Mouse (Mus musculus) spleen, adult 18-20 months (tissue): ENCODE data around the gene Tenm4.
A peak's percentile ranks its signal among the peaks of the same experiment; 100 is the strongest.

ENCODE experiments used
- DNase-seq, 2 experiments: peaks; one replicate each; pipeline ENCODE4 v3.0.0; 2022; ENCODE audit warnings: mixed read lengths in 2 of 2

The Tenm4 gene

DNA sequence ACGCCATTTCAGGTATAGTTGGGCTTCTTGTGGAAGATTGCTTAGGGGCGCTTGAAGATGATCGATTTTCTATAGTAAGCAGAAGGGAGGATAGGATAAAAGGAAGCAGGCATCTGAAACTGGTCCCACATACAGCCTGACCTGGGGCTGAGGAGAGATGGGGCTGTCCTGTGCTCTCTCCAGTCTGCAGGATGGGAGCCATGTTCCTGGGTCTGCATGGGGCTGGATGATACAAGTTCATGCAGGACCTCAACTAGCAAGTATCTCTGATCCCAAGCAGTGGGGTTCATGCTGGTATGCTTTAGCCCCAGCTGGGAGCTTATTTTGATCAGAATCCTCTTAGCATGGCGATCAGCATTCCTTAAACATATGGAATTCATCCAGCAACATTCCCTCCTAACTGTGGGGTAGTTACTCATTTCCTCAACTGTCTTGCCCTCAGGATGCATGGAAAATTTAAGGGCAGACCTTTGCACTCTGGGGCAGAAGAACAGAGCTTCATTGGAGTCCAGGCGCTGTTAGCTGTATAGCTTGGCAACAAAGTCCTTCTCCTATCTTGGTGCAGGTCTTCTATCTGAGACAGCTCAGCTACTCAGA lies 361.9 kb downstream of the Tenm4 start:
- no peak for DNase-seq

DNA sequence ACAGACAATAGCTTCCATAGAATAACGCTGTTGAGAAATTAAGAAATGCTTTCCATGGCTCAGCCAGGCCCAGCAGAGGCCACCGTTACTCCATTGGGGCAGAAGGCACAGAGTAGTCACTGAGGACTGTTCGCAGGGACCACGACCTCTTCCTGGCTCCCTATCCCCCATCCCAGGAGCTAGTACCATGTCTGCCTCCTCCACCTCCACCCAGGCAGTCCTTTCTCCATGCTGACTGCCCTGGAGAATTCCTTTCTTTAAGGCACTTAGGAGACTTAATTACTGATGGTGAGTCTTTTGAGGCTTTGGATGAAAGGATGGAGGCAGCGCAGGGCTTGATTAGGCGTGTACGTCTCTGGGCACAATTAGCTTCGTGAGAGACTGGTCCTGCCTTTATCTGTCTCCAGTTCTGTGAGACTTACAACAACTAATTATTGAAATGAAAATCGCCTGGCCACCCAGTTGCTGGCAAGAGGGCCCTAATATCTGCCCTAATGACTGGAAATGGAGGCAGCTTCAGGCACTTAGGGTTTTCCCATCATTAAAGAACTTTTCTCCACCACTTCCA lies 365.4 kb downstream of the Tenm4 start:
- DNase-seq, result no peak

DNA sequence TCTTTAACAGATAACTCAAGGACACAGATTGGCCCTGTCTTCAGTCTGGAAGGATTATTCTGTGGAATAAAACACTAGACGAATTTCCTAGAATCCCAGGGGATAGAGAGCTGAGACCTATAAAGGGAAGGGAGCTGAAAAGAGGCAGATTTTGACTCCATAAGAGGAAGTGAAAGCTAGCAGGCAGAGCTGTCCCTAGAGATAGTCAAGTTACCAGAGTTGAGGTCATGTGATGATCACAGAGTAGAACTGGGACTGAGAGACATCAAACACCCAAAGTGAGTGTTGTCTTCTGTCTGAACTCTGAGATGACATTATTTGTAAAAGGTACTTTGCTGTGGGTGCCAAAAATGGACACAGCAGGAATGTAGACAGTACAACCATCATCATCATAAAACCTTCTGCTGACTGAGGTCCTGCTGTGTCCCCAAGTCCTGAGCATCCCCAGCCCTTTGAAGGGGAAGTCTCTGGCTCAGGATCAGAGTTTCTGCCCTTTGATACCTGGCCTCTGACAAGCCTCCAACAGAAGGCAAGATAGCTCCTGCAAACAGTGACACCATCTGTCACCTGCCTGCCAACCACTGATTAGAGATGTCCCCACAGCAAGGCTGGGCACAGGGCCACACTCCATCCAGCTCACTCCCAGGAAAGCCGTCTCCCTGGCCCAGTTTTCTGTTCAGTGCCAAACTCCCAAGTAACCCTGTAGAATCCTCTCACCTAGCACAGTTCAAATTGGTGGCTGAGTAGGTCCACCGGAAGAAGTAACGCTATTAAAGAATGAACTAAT lies 368.4 kb downstream of the Tenm4 start:
- no peak for DNase-seq

DNA sequence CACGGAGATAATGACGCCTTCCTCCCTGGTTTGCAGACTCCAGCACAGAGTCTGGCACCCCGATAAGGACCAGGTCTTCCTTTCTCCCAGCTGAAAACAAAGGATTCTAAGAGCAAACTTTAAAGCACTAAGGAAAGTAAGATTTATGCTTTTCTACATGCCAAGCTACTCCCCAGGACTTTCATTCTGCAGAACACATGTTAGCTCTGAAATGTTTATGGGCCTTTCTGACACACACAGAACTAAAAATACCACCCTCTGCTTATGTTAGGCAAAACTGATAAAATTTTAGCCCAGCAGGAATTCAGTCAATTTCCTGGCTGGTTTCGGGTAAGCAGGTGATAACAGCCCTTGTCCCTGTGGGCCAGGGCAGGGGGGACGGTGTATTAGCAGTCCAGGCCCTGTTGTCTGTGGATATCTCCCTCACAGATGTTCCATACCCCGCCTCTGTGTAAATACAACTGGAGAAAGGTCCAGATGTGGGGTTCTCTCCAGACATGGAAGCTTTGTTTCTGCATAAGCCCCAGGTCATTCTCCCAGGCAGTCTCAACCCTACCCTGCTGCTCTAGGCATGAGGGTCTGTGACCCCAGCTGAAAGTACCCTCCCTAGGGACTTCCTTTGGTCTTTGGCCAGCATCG lies 369.5 kb downstream of the Tenm4 start:
- no peak for DNase-seq

DNA sequence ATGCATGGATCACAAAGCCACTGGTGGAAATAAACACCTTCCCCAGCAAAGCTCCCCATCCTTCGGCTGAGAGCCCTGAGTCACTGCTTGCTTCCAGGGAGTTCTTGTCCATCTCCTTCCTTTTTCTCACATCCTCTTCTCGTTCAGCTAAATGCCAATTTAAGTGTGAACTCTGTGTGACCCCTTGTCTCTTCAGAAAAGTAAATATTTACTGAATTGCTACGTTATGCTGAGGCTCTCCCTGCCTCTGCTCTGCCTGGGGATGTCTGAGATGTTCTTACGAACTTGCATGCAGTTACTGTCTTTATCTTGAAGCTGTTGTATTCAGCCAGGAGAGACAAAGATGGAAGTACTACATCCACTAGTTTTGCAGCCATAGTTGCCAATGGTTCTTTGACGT lies 374.9 kb downstream of the Tenm4 start:
- no peak for DNase-seq

DNA sequence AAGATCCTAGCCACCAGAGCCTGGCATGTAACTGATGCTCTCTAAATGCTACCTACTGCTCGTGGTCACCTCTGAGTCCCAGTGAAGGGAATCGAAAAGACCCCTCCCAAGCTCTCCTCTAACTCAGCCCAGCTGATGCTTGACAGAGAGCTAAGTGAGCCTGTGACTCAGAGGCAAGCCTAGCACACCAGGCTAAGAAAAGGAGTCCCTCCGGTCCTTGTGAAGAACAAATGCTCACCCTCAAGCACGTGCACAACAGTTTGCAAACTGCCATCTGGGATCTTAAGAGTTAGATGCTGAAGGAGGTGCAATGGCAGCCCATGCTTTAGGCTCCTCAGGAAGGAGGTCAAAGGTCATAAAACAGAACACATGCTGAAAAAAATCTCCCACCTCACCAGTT lies 380.8 kb downstream of the Tenm4 start:
- no peak for DNase-seq

DNA sequence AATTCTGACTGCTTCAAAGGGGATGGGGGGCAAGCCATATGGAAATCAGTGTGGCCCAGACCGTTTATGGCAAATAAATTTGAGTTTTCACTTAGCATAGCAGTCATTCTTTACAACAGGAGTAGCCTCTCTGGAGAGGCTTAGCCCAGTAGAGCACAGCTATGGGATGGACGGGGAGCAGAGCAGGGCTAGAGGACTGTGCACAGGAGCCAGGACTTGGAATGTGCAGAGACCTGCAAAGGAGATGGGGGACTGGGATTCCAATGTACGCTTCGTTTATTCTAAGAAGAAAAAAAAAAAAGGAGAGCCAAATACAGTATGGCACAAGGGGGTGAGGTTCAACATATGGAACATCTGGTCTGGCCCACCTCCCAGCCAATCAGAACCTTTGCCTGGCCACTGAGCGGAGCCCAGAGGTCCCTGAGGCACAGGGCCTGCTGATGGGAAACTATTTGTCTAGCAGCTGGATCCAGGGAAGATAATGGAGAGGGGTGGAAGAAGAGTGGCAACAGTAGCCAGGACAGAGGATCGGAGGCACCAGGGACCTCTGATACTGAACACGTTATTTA lies 381.3 kb downstream of the Tenm4 start:
- DNase-seq, result no peak

DNA sequence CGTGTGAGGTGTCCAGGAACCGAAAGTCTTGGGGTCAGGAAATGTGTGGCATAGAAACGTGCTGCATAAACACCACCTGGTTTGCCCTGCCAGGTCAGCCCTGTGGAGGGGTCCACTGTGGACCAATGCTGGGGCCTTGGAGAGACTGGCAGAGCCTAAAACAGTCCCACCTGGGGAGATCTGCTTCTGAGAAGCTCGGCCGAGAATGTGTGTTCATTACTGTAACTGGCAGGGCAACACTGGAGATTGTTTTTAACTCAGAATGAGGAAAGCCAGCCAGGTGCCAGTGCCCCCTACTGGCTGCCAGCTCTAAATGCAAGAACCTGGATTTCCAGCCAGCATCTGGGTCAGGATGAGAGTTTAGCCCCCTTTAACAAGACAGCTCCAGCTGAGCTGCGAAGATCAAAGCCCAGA lies 383.2 kb downstream of the Tenm4 start:
- peak in 1 of 2 experiments; percentile 21 for DNase-seq

DNA sequence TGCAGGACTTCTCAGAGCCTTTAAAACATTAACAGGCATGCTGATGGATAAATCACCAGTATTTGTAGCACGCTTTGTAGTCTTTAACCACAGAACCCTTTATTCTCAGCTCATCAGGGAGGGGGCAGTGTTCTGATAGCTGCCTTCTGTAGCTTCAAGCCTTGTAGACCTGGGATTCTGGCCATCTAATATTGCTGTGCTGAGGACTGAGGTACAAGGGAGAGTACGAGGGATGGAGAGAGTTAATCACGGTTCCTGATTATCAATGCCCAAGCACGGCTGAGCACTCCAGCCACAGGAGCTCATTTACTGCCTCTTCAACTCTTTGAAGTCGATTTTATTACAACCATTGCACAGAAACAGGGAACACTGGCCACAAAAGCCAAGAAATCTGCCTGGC lies 384.2 kb downstream of the Tenm4 start:
- DNase-seq, result no peak

DNA sequence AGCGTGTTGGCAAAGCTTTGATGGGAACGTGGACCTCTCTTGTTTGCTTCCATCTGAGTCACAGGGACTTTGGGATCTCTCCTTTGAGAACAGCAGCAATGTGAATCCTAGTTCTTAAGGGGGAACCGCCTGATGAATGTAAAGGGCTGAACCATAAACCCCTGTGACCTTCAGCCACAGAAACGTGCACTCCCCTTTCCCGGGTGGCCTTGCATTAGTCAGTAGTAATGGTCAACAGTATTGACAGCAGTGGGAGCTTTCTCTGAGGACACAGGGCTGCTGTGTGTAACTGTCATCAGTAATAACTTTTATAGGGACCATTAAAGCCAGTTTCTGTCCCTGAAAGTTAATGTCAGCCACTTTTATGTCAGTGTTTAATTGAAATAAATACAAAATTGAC lies 385.7 kb downstream of the Tenm4 start:
- no peak for DNase-seq

DNA sequence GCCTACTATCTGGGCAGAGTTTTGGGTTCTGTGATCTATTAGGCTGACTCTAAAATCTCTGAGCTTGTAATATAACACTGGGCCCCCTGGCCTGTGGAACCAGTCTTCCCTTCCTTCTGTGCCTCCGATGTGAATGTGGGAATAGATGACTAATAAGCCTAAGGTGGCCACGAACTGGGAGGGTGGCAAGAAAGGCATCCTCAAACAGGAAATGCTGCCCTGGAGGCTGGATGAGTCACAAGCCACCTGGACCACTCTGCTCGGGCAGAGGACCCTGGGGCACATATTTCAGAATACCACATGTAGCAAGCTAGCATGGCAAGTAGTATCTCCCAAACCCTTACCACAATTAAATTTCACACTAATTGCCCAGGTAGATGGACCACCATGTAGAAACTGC lies 391.8 kb downstream of the Tenm4 start:
- DNase-seq, result no peak

DNA sequence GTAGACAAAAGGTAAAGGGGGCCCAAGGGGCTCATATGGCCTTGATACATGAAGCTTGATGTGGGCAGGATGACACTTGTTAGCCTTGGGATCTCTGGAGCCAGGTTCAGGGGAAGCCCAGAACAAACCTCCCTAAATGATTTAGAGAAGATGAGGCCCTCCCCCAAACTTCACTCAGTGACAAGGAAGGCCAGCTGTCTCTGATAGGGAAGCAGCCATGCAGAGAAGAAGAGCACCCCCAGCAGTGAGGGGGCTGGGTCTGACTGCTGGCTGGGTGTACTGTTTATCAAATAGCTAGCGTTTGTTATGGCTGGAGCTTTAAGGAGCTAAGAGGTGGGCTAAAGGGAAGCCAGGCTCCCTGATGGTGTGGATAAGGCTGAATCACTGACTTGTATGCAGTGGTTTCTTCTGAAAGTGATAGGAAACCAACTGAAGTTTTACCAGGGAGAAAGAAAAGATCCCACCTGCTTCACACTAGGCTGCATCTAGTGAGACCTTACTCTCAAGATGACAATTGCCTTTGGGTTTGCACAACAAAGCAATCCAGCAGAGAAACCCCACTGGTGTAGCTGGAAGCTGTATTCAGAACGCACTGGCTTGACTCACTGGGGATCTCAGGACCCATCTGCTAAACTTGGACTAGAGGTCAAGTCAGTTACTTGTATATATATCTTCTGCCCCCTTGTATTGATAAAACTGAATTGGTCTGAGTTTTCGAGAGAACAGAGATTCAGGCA lies 392.5 kb downstream of the Tenm4 start:
- no peak for DNase-seq

DNA sequence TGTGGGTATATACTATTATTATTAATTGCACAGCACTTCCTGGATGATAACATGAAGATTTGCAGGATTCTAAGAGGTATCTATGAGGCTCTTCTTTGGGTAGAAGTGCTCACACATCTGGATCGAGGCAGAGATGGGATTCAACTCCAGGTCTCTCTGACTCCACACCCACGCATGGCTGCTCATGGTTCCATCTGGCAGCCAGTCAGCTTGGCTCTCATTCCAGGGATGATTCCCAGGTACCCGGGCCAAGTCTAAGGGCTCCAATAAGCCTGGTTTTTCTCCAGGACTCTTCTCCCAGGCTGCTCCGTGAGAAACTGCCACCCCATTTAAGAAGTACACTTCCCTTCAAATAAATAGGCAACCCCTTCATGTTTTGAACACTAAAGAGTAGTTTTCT lies 394.8 kb downstream of the Tenm4 start:
- DNase-seq, result no peak

DNA sequence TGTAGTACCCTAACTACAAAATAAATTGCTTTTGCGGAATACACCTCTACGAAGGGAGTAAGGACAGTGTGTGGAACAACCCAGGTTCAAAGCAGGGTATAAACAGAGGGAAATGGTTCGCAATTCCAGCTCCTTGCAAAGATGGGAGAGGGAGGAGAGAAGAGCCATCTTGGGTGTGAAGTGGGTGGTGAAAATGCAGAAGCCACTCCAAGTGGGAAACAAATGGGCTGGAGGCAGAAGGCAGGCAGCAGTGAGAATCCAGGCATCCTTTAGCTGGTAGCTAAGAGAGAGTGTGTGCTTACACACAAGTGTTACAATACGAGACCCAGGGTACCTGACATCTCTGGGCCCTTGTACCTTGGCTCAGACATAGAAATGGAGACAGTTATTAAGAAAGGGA lies 395.2 kb downstream of the Tenm4 start:
- no peak for DNase-seq

DNA sequence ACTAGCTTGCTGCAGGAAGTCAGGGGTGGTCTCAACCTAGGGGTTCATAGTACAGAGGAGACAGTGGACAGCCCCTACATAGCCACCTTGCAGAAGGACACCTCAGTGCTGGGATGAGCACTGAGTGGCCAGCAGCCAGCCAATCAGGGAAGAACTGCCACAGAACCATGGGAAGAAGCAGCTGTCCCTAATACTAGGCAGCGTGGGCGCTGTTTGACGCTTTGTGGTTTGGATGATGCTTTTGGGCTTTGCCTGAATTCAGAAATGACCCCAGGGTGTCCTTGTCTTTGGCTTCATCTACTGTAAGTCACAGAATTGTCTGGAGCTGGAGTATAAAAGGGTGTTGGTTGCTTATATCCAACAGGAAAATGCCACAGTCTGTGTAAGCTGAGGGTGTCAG lies 397.0 kb downstream of the Tenm4 start:
- DNase-seq, result no peak

DNA sequence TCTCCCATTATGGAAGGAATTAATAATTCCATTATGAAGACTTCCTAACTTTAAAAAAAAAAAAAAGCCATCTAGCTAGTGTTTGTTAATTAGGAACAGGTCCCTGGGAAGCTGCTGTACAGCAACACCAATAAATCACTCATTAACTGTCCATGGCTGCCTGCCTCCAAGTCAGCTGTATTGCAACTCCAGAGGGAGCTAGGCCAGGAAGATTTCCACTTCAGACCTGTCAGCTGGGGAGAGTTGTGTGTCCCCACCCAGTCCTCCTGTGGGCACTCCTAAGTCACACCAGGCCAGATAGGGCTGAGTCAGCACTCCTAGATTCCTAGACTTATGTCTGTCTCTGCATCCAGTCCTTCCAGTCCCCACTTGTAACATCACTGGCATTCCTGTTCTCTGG lies 399.9 kb downstream of the Tenm4 start:
- DNase-seq, result no peak

DNA sequence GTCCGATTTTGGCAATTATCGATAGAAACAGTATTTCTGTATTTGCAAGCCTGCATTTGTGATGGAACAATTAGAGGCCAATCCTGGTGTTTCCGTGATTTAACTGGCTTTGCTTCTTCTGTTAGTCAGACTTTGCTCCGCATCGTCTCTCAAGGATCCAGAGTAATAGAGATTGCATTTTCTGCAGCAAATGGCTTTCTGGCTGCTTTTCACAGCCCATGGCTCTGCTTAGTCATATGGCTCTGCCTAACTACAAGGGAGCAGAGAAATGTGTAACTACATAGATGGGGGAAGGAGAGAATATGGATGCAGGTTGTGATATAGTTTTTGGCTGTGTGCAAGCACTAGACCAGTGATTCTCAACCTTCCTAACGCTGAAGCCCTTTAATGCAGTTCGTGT lies 401.9 kb downstream of the Tenm4 start:
- no peak for DNase-seq

DNA sequence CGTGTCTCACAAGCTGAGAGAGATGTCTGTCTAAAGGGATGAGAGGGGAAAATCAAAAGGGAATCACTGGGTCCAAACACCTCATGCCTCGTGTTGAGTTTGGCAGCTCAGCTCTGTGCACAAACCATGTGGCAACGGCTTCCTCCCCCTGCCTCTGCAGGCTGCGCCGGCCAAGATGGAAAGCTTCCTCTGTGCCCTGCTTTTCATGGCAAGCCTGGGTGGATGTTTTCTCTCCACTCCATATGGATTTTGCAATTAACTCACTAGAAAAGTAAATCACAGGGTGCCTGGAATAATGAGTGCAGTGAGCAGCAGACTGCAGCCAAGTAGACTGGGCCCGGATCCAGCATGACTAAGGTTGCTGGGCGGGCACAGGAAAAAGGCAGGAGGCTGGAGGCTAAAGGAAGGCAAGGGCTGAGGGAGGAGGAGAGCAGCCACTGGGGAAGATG lies 404.2 kb downstream of the Tenm4 start:
- DNase-seq, result no peak

DNA sequence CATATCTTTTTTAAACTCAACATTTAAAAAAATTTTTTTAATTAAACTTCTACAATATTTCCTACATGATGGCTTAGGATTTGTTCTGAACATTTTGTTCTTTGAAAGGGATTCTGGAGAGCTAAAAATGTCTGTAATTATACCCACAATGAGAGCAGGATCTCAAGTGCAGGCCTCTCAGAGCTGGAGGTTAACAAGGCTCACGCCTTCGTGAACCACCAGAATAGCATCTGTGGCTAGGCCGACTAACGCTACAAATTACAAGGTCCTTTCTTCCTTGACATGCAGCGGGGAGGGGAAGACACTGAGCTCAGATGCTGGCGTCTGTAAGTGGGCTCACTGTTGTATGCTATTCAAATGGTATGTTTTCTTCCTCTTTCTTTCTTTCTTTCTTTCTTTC lies 411.7 kb downstream of the Tenm4 start:
- no peak for DNase-seq

DNA sequence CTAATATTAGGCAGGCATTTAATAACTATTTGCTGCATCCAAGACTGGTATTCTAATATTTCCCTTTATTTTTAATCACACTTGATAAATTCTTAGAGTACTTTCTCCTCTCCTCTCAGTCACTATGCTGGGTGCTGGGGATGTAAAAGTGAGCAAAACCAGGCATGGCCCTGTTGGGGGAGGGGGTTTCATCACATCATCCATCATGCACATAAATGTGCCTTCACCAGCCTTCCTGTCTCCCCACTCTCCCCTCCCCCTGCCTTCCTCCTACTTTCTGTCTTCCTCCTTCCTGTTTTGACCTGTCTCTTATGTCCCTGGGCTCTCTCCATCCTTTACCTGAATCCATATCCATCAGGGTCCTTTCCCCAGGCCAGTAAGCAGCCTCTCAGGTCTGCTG lies 416.4 kb downstream of the Tenm4 start:
- DNase-seq, result no peak

DNA sequence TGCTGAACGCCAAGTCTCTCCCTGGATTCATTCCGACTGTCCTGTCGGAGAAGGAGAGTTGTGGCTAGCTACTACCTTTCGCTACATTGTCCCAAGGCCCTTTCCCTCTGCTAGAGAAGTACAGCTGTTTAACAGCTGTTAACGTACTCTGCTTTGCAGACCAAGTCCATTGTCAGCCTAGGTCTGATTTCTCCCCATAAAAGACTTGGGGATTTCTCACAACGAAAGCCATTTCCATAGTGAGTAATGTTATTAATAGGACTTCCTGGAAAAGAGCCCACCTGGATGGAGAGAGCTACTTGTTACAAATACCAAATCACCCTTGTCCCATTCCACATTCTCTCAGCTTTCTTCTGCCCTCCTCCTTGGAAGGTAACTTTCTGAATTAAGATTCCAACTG lies 417.5 kb downstream of the Tenm4 start:
- no peak for DNase-seq

DNA sequence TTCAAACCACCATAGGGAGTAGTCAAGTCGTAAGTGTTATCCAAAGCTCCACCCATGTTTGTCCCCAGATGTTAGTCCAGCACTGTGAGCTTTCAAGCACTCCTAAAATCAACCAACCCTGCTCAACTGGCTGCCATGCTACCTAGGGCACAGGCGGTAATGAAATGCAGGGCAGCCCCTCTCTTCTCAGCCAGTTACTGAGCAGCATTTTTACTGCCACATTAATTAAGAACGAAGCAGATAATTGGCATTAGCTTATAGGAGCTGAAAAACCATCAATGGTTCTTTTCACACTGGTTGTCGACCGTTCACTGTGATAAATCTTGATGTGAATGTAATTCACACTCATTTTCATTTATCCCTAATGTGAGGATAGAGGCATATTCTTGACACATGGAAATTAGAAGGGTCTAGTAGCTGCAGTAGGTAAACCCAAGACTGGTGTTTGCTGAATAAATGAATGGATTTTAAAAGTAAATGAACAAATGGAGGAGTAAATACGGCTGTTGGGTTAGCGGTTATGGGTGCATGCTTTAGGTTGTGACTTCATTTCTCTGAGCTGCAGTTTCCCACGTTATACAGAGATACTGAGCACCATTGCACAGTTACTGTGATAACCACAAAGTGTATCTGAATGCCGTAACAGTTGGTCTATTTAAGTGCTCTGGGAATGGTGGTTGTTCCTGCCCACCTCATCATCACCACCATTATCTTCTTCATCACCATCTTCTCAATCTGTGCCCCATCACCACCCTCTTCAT lies 424.7 kb downstream of the Tenm4 start:
- DNase-seq, result no peak
